Mouse (Mus musculus): ENCODE measurements around the gene Mbd3l2.

GRCm38 (mm10) chr9:18456520-18456919 lies 26.1 kb downstream of the Mbd3l2 start:
- no peak for TF ChIP-seq TAL1 (IDR thresholded peaks at IDR 0.05; ENCODE audit: low read length)
- TF ChIP-seq GATA1 (IDR thresholded peaks at IDR 0.05; ENCODE audit: low read length): no peak

Measured in erythroblast, embryonic 14.5 days (primary cell).